ENCODE assay signal across 8 mouse cellular contexts in the genomic region with DNA sequence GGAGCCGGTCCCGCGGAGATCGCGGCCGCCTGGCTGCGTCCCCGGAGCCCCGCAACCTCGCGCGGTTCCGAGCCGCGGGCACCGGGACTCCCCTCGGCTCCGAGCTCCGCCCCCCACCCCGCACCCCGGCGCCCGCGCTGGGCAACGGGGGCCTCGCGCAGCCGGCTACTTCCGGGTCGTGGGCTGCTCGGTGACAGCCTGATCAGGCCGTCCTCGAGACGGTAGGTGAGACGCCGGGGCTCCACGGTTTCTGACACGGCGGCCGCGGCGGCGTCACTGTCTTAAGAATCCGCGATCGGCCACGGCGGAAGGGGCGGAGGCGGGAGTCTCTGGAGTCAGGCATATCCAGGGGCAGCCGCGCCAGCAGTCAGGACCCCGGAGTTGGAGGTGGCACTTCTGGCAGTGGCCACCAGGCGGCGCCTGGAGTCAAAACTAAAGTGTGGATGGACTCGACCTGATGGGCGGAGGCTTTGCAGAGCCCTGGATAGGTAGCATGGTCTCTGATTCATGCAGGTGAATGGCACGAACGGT. TPM values are rescaled to one million over a fixed set of nuclear protein-coding genes. Genes with fewer than 3 reads are reported as not detected.
A peak's percentile ranks its signal among the peaks of the same experiment; 100 is the strongest.
DNase-seq lines count a peak whose midpoint lies in the region; ATAC-seq and TF ChIP-seq lines count a peak whose summit lies in the region.

A gene (minus strand): TSS at position 278 of the 531 bp plus-strand sequence.

- ATAC-seq in kidney, embryonic 15.5 days (replicated peaks; ENCODE audit: low FRiP score), result peak; percentile 79
- peak; percentile 71 for ATAC-seq in monocyte, adult 5-6 weeks (replicated peaks; ENCODE audit: insufficient number of reproducible peaks, low FRiP score, low TSS enrichment, poor library complexity, severe bottlenecking)

- peak; percentile 85 for TF ChIP-seq CTCF in bone marrow macrophage, adult 2 months (IDR thresholded peaks at IDR 0.05; ENCODE audit: low read depth, low read length)
- peak; percentile 57; the same call in 1 of the 2 replicates for TF ChIP-seq CTCF in embryonic fibroblast, embryonic 13.5 days (IDR thresholded peaks at IDR 0.05; ENCODE audit: borderline replicate concordance, insufficient read depth, low read length)

- H3K9ac ChIP-seq in kidney, embryonic 15.5 days, result peak within 1 kb of the TSS; percentile 76

- H3K4me2 ChIP-seq in kidney, embryonic 15.5 days, result peak within 1 kb of the TSS; percentile 89

- no peaks in the 10 kb centered on the region for H3K9me3 ChIP-seq in heart, embryonic 10.5 days
- no peaks in the 10 kb centered on the region for H3K9me3 ChIP-seq in kidney, embryonic 15.5 days (replicated peaks)

- H3K4me3 ChIP-seq in bone marrow macrophage, adult 2 months (ENCODE audit: insufficient read depth, low read length), result peak within 1 kb of the TSS; percentile 79
- peak within 1 kb of the TSS; percentile 84 for H3K4me3 ChIP-seq in embryonic fibroblast, embryonic 13.5 days (ENCODE audit: insufficient read depth, low read length)
- H3K4me3 ChIP-seq in heart, embryonic 10.5 days, result peak within 1 kb of the TSS; percentile 90
- peak within 1 kb of the TSS; percentile 98 for H3K4me3 ChIP-seq in kidney, embryonic 15.5 days (replicated peaks)

- DNase-seq in 416B (ENCODE audit: low read depth) (peak; percentile 89), liver (peak; percentile 95)
- DNase-seq in heart, embryonic 10.5 days (ENCODE audit: low spot score), result peak; percentile 95
- DNase-seq in spleen, postnatal 4 days (ENCODE audit: low spot score in 2 of 2), result peak; percentile 99 to 100

- under 1% methylated on average over 59 of the region's 59 CpGs for WGBS in heart, embryonic 10.5 days
- under 1% methylated on average over 57 of the region's 59 CpGs for WGBS in kidney, embryonic 15.5 days

- no peaks in the 10 kb centered on the region for H3K27me3 ChIP-seq in heart, embryonic 10.5 days (ENCODE audit: insufficient read depth, poor library complexity, severe bottlenecking)
- H3K27me3 ChIP-seq in kidney, embryonic 15.5 days, result no peaks in the 10 kb centered on the region

- peaks cover 21% of the 10 kb centered on the region for H3K4me1 ChIP-seq in bone marrow macrophage, adult 2 months (ENCODE audit: control insufficient read depth, insufficient read depth, low read length)
- H3K4me1 ChIP-seq in embryonic fibroblast, embryonic 13.5 days (ENCODE audit: control insufficient read depth, insufficient read depth, low read length), result peaks cover 3% of the 10 kb centered on the region; the same call in 1 of the 2 replicates
- H3K4me1 ChIP-seq in heart, embryonic 10.5 days, result peaks cover 12% of the 10 kb centered on the region
- peaks cover 22% of the 10 kb centered on the region for H3K4me1 ChIP-seq in kidney, embryonic 15.5 days

- H3K36me3 ChIP-seq in heart, embryonic 10.5 days, result peaks cover 30% of the 10 kb centered on the region
- H3K36me3 ChIP-seq in kidney, embryonic 15.5 days, result peaks cover 30% of the 10 kb centered on the region

- H3K27ac ChIP-seq in bone marrow macrophage, adult 2 months (ENCODE audit: insufficient read depth, low read depth, low read length), result peak within 1 kb of the TSS; percentile 82
- H3K27ac ChIP-seq in embryonic fibroblast, embryonic 13.5 days (ENCODE audit: insufficient read depth, low read length), result peak within 1 kb of the TSS; percentile 71
- H3K27ac ChIP-seq in heart, embryonic 10.5 days, result peak within 1 kb of the TSS; percentile 98
- peak within 1 kb of the TSS; percentile 87 for H3K27ac ChIP-seq in kidney, embryonic 15.5 days

- TF ChIP-seq POLR2A in bone marrow macrophage, adult 2 months (IDR thresholded peaks at IDR 0.05; ENCODE audit: borderline replicate concordance, low read depth, low read length), result no peak
- TF ChIP-seq POLR2A in embryonic fibroblast, embryonic 13.5 days (IDR thresholded peaks at IDR 0.05; ENCODE audit: low read depth, low read length), result 0 out of 2 replicates have a peak, but pooled peaks have one; percentile 34

RNA-seq across cellular contexts. Expression of the gene that starts here (rescaled TPM):
- 50.7 and 51.4 TPM in 2 replicates for polyA plus RNA-seq in bone marrow macrophage, adult 2 months (2012; ENCODE audit: insufficient read depth, insufficient read length, missing spikeins)
- polyA plus RNA-seq in embryonic fibroblast, embryonic 13.5 days (2011; ENCODE audit: insufficient read length, low read depth, missing spikeins), result 55.7 and 72.1 TPM in 2 replicates
- polyA plus RNA-seq in heart, embryonic 10.5 days (2016; fragmentation: Nextera tagmentation; extraction: Ambion mirVana), result 54.8 and 76.3 TPM in 2 replicates
- polyA plus RNA-seq in kidney, embryonic 15.5 days (2015; fragmentation: Nextera tagmentation; extraction: Ambion mirVana), result 78.3 and 78.4 TPM in 2 replicates
- 88.9 to 99.4 TPM (median 95.5 TPM) in 3 replicates for total RNA-seq in monocyte, adult 5-6 weeks (2017)

Comparison
In these comparisons a context has a peak if more than half of its experiments do, and no peak if none do; other contexts are left out.
1. Peak in every context shown above with its lines: DNase-seq, ATAC-seq, H3K4me3 ChIP-seq and H3K27ac ChIP-seq.